In genomic region chr2:71981896-71982295, GRCm38 (mm10) we compare ENCODE assay signal across 8 mouse cellular contexts. TPM values are rescaled to one million over a fixed set of nuclear protein-coding genes. Genes with fewer than 3 reads are reported as not detected.
DNase-seq lines count a peak whose midpoint lies in the region; ATAC-seq and TF ChIP-seq lines count a peak whose summit lies in the region.

No protein-coding gene starts in this region.

- H3K27me3 ChIP-seq in heart, embryonic 13.5 days (replicated peaks), result peaks cover 22% of the 10 kb centered on the region
- H3K27me3 ChIP-seq in forebrain, embryonic 13.5 days, result peaks cover 10% of the 10 kb centered on the region; the same call in 1 of the 2 replicates
- peaks cover 43% of the 10 kb centered on the region for H3K27me3 ChIP-seq in limb, embryonic 13.5 days

- H3K9ac ChIP-seq in heart, embryonic 13.5 days, result 0 out of 2 replicates have a peak overlapping the region, but pooled peaks have one; percentile 83
- H3K9ac ChIP-seq in forebrain, embryonic 13.5 days, result no peak overlapping the region
- H3K9ac ChIP-seq in limb, embryonic 13.5 days, result no peak overlapping the region

- no peak for ATAC-seq in heart, embryonic 13.5 days (ENCODE audit: extremely low read depth, insufficient number of reproducible peaks, low FRiP score, low TSS enrichment)
- no peak for ATAC-seq in forebrain, embryonic 13.5 days
- no peak for ATAC-seq in limb, embryonic 13.5 days (ENCODE audit: low FRiP score, low read depth)

- peaks cover 10% of the 10 kb centered on the region; the same call in 1 of the 2 replicates for H3K4me1 ChIP-seq in heart, embryonic 13.5 days
- H3K4me1 ChIP-seq in cortical plate, adult 2 months (ENCODE audit: control insufficient read depth, insufficient read depth, low read length), result peaks cover 10% of the 10 kb centered on the region
- no peaks in the 10 kb centered on the region; the same call in 1 of the 2 replicates for H3K4me1 ChIP-seq in forebrain, embryonic 13.5 days
- peaks cover 5% of the 10 kb centered on the region; the same call in 1 of the 2 replicates for H3K4me1 ChIP-seq in limb, embryonic 13.5 days

- no peak overlapping the region for H3K27ac ChIP-seq in heart, embryonic 13.5 days (replicated peaks)
- H3K27ac ChIP-seq in cortical plate, adult 2 months (ENCODE audit: insufficient read depth, low read length), result 0 out of 2 replicates have a peak overlapping the region, but pooled peaks have one; percentile 44
- H3K27ac ChIP-seq in forebrain, embryonic 13.5 days, result no peak overlapping the region
- H3K27ac ChIP-seq in limb, embryonic 13.5 days, result no peak overlapping the region

- TF ChIP-seq CTCF in cortical plate, adult 2 months (IDR thresholded peaks at IDR 0.05; ENCODE audit: extremely low read depth, insufficient read depth, low read length), result no peak

- H3K4me2 ChIP-seq in heart, embryonic 13.5 days, result peak overlapping the region; percentile 98
- H3K4me2 ChIP-seq in forebrain, embryonic 13.5 days, result peak overlapping the region; percentile 97
- peak overlapping the region; percentile 100 for H3K4me2 ChIP-seq in limb, embryonic 13.5 days (replicated peaks)

- peak overlapping the region; percentile 73 for H3K4me3 ChIP-seq in heart, embryonic 13.5 days
- H3K4me3 ChIP-seq in cortical plate, adult 2 months (ENCODE audit: insufficient read depth, low read length), result peak overlapping the region; percentile 76
- peak overlapping the region; percentile 67 for H3K4me3 ChIP-seq in forebrain, embryonic 13.5 days
- H3K4me3 ChIP-seq in limb, embryonic 13.5 days, result no peak overlapping the region

- no peaks in the 10 kb centered on the region; the same call in 1 of the 2 replicates for H3K9me3 ChIP-seq in heart, embryonic 13.5 days
- no peaks in the 10 kb centered on the region for H3K9me3 ChIP-seq in forebrain, embryonic 13.5 days (replicated peaks)
- no peaks in the 10 kb centered on the region for H3K9me3 ChIP-seq in limb, embryonic 13.5 days

- 79% methylated on average over 6 of the region's 6 CpGs for WGBS in heart, embryonic 13.5 days
- WGBS in forebrain, embryonic 13.5 days, result 66% methylated on average over 6 of the region's 6 CpGs
- 53% methylated on average over 6 of the region's 6 CpGs for WGBS in limb, embryonic 13.5 days

- DNase-seq in heart, adult 9 months (ENCODE audit: low spot score in 2 of 2), result no peak
- no peak for DNase-seq in natural killer cell, adult 2 months (ENCODE audit: low spot score in 2 of 2)
- DNase-seq in layer of hippocampus, adult 9-11 months, result no peak
- DNase-seq in kidney, postnatal 25 days, result no peak

- no peak for TF ChIP-seq POLR2A in cortical plate, adult 2 months (IDR thresholded peaks at IDR 0.05; ENCODE audit: extremely low read depth, insufficient read depth, low read length)

- no peaks in the 10 kb centered on the region for H3K36me3 ChIP-seq in heart, embryonic 13.5 days
- no peaks in the 10 kb centered on the region for H3K36me3 ChIP-seq in forebrain, embryonic 13.5 days (ENCODE audit: poor library complexity, severe bottlenecking)
- no peaks in the 10 kb centered on the region for H3K36me3 ChIP-seq in limb, embryonic 13.5 days

RNA-seq across cellular contexts. Expression of gene Rapgef4, which starts 0.9 kb away (rescaled TPM):
- 3.6 and 4.2 TPM in 2 replicates for polyA plus RNA-seq in heart, embryonic 13.5 days (2015; fragmentation: Nextera tagmentation; extraction: Ambion mirVana)
- polyA plus RNA-seq in cortical plate, adult 2 months (2012; rRNA removed), result 478 and 555 TPM in 2 replicates
- 5.9 and 8.2 TPM in 2 replicates for polyA plus RNA-seq in forebrain, embryonic 13.5 days (2015; fragmentation: Nextera tagmentation; extraction: Ambion mirVana)
- 2.3 and 4.3 TPM in 2 replicates for polyA plus RNA-seq in limb, embryonic 13.5 days (2015; fragmentation: Nextera tagmentation; extraction: Ambion mirVana)

Comparison
In these comparisons a context has a peak if more than half of its experiments do, and no peak if none do; other contexts are left out.
1. RNA of gene Rapgef4, which starts 0.9 kb away (polyA plus RNA-seq): 478 to 555 TPM in cortical plate, adult 2 months; 5.9 to 8.2 TPM in forebrain, embryonic 13.5 days, 3.6 to 4.2 TPM in heart, embryonic 13.5 days and 2.3 to 4.3 TPM in limb, embryonic 13.5 days; every median in the first group is over 10 times any median in the second.
2. Peak in every context shown above with its lines, with median percentiles within 50 percentile points of each other: H3K4me2 ChIP-seq.